Mouse (Mus musculus) forebrain, embryonic 15.5 days (tissue): ENCODE data around the gene Slc35e2. TPM values are rescaled to one million over a fixed set of nuclear protein-coding genes. Genes with fewer than 3 reads are reported as not detected.

Source experiments
- ATAC-seq: fragments of 200-750 bp; cut with Nextera tagmentation; replicated peaks from 2 replicates; pipeline ENCODE4 v1.8.0; 2017; ENCODE audit warnings: mild to moderate bottlenecking, moderate TSS enrichment, moderate library complexity
- H3K27ac ChIP-seq: fragments of 300-500 bp; sonication (generic); replicated peaks from 2 replicates; pipeline ENCODE4 v1.5.1; 2015; ENCODE audit warnings: mild to moderate bottlenecking, inconsistent platforms
- H3K27me3 ChIP-seq: fragments of 300-500 bp; sonication (generic); 2 replicates; pipeline ENCODE4 v1.6.1; 2015; ENCODE audit warnings: inconsistent platforms
- H3K36me3 ChIP-seq: fragments of 300-500 bp; sonication (generic); 2 replicates; pipeline ENCODE4 v1.6.1; 2015; ENCODE audit warnings: mild to moderate bottlenecking, inconsistent platforms
- H3K4me1 ChIP-seq: fragments of 300-500 bp; sonication (generic); 2 replicates; pipeline ENCODE4 v1.6.1; 2015; ENCODE audit warnings: inconsistent platforms
- H3K4me2 ChIP-seq: fragments of 300-500 bp; sonication (generic); replicated peaks from 2 replicates; pipeline ENCODE4 v1.6.1; 2015; ENCODE audit warnings: mild to moderate bottlenecking, inconsistent platforms
- H3K4me3 ChIP-seq: fragments of 300-500 bp; sonication (generic); 2 replicates; pipeline ENCODE4 v1.5.1; 2015; ENCODE audit warnings: mild to moderate bottlenecking, inconsistent platforms
- H3K9ac ChIP-seq: fragments of 300-500 bp; sonication (generic); replicated peaks from 2 replicates; pipeline ENCODE4 v1.6.1; 2015; ENCODE audit warnings: mild to moderate bottlenecking, inconsistent platforms
- H3K9me3 ChIP-seq: fragments of 300-500 bp; sonication (generic); 2 replicates; pipeline ENCODE4 v1.6.1; 2016; ENCODE audit warnings: inconsistent platforms
- WGBS: fragments of 180-500 bp; shearing (Covaris S2); methylation state at CpG from one replicate; pipeline ENCODE4 v1.1.7; 2015; ENCODE audit warnings: mixed read lengths; 5-methylcytosine and 5-hydroxymethylcytosine counted together
- polyA plus RNA-seq: library from polyadenylated mRNA; unstranded; fragments of >200 nt; fragmentation: Nextera tagmentation; extraction: Ambion mirVana; gene quantifications from 2 replicates; pipeline ENCODE4 v1.2.1, GENCODE M21; 2015

The Slc35e2 gene
- polyA plus RNA-seq, 1 experiment from 2014 or later: 10.9 TPM

DNA sequence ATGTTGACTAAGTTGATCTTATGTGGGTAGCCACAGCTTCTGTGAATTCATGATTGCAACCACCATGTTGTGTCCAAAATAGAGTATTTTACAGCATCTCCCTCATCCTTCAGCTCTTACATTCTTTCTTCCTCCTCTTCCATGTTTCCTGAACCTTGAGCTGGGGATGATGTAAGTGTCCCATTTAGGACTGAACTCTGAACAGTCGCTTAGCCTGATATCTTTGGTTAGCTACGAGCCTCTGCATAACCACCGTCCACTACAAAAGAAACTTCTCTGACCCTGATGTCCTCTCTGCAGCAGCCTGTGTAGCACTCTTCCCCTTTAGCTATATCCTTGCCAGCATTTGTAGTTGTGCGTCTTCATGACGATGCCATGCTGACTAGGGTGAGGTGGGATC, 44.5 kb downstream of the Slc35e2 start:
- H3K27me3 ChIP-seq: no peaks in the 10 kb centered on the region
- 95% methylated on average over 5 of the region's 5 CpGs for WGBS
- no peak overlapping the region for H3K27ac ChIP-seq
- H3K9me3 ChIP-seq: no peaks in the 10 kb centered on the region
- no peak overlapping the region for H3K9ac ChIP-seq
- no peak for ATAC-seq
- H3K4me3 ChIP-seq: no peak overlapping the region
- no peaks in the 10 kb centered on the region for H3K4me1 ChIP-seq
- no peak overlapping the region for H3K4me2 ChIP-seq
- H3K36me3 ChIP-seq: peaks cover 86% of the 10 kb centered on the region

DNA sequence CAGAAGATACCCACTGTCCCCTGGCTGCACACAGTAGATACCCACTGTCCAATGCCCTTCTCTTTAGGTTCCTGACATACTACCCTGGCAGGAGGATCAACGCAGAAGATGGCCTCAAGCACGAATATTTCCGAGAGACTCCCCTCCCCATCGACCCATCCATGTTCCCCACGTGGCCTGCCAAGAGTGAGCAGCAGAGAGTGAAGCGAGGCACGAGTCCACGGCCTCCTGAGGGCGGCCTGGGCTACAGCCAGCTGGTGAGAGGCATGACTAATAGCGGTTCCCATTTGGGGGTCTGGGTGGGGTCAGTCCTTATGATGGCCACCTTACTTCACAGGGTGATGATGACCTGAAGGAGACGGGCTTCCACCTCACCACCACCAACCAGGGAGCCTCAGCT, 48.1 kb downstream of the Slc35e2 start:
- no peak for ATAC-seq
- no peak overlapping the region for H3K9ac ChIP-seq
- no peaks in the 10 kb centered on the region for H3K9me3 ChIP-seq
- H3K27me3 ChIP-seq: peaks cover 32% of the 10 kb centered on the region
- H3K4me1 ChIP-seq: peaks cover 20% of the 10 kb centered on the region
- WGBS: 94% methylated on average over 11 of the region's 11 CpGs
- H3K36me3 ChIP-seq: peaks cover 64% of the 10 kb centered on the region
- no peak overlapping the region for H3K27ac ChIP-seq
- no peak overlapping the region for H3K4me2 ChIP-seq
- no peak overlapping the region for H3K4me3 ChIP-seq

- no peak overlapping the region for H3K4me3 ChIP-seq
- H3K4me2 ChIP-seq: no peak overlapping the region
- ATAC-seq: no peak
- WGBS: 73% methylated on average over 15 of the region's 15 CpGs
- H3K27me3 ChIP-seq: peaks cover 52% of the 10 kb centered on the region
- H3K27ac ChIP-seq: no peak overlapping the region
- H3K36me3 ChIP-seq: peaks cover 60% of the 10 kb centered on the region
- H3K9me3 ChIP-seq: no peaks in the 10 kb centered on the region
- no peak overlapping the region for H3K9ac ChIP-seq
- peaks cover 28% of the 10 kb centered on the region for H3K4me1 ChIP-seq
These were observed 50.5 kb downstream of the Slc35e2 start for GRCm38 (mm10) chr4:155651553-155652269.

DNA sequence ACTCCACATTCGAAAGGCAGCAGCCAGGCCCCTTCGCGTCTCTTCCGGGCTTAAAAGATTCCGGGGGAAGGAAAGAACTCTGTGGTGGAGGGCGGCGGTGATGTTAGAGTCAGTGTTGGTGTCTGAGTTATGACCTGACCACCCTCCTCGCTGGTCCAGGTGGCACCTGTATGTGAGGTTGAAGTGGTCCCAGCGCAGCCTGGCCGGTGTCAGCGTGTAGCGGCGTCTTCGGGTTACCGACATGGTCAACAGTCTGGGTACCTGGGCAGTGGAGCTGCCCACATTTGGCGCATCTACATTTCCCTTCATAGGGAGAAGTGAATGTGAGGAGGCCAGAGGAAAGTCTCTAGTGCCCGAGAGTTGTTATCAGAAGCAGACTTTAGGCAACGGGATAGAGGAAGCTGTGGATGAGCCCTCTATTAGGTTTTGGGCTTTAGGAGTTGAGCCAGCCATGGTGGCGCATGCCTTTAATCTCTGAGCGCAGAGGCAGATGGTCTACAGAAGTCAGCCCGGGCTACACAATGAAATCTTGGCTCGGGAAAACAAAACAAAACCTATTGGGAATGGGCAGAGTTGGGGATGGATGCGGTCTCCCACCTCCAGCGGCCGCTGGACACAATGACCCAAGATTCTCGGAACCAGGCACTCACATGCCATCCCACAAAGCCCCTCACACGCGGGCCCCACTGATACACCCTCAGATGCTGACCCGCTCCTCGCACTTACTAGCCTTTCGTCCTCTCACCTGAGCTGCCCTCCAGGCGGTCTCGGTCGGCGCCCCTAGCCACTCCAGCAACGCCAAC, 51.3 kb downstream of the Slc35e2 start:
- H3K27ac ChIP-seq: no peak overlapping the region
- H3K4me1 ChIP-seq: peaks cover 28% of the 10 kb centered on the region
- ATAC-seq: peak; percentile 27; the same call in 1 of the 2 replicates
- H3K4me3 ChIP-seq: peak overlapping the region; percentile 31
- peak overlapping the region; percentile 49 for H3K4me2 ChIP-seq
- 20% methylated on average over 36 of the region's 36 CpGs for WGBS
- H3K9me3 ChIP-seq: no peaks in the 10 kb centered on the region
- H3K9ac ChIP-seq: peak overlapping the region; percentile 38
- H3K36me3 ChIP-seq: peaks cover 61% of the 10 kb centered on the region
- peaks cover 52% of the 10 kb centered on the region for H3K27me3 ChIP-seq

DNA sequence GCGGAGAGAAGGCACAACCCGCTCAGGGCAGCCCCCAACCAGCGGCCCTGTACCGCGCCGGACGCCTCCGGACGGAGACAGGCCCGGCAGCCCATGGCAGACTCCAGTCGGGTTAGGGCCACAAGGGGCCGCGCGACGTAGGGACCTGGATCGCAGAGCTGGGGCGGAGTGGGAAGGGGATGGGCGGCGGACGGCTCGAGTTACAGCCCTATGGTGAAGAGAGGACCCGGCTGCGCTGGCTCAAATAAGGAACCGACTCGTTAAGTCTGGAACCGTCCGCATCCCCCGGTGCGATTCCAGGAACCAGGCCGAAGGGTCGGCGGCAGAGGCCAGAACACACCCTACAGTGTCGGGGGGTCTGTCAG, 51.9 kb downstream of the Slc35e2 start, which contains the start of gene Mmp23:
Gene Mmp23 (minus strand): TSS at position 299 of the 365 bp plus-strand sequence.
- peak; percentile 38 for ATAC-seq
- WGBS: under 1% methylated on average over 33 of the region's 33 CpGs
- Histone ChIP-seq H3K27ac (no peak within 1 kb of the TSS), H3K9ac (peak within 1 kb of the TSS; percentile 38), H3K36me3 (peaks cover 55% of the 10 kb centered on the region), H3K27me3 (peaks cover 52% of the 10 kb centered on the region), H3K4me1 (peaks cover 28% of the 10 kb centered on the region), H3K4me2 (peak within 1 kb of the TSS; percentile 51), H3K4me3 (peak within 1 kb of the TSS; percentile 31), H3K9me3 (no peaks in the 10 kb centered on the region)

- Histone ChIP-seq H3K9me3 (no peaks in the 10 kb centered on the region), H3K27me3 (peaks cover 52% of the 10 kb centered on the region), H3K27ac (no peak overlapping the region), H3K4me1 (peaks cover 28% of the 10 kb centered on the region), H3K4me2 (peak overlapping the region; percentile 51), H3K4me3 (peak overlapping the region; percentile 31), H3K36me3 (peaks cover 50% of the 10 kb centered on the region), H3K9ac (peak overlapping the region; percentile 38)
- 0 out of 2 replicates have a peak, but pooled peaks have one; percentile 29 for ATAC-seq
- WGBS: 2% methylated on average over 31 of the region's 31 CpGs
These were observed 52.4 kb downstream of the Slc35e2 start for GRCm38 (mm10) chr4:155653451-155654182.

DNA sequence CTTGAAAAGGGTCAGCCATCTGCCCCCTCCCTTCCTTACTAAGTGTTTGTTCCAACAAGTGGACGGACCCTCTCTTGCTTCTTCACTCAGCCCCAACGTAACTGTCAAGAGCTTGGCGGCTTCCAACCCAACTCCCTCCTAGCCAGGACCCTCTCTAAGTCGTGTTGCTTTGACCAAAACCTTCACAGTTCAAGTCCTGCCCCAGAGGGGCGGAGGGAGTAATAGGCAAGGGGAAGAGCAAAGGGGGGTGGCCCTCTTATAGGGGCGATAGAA, 52.9 kb downstream of the Slc35e2 start:
- Histone ChIP-seq H3K27me3 (peaks cover 52% of the 10 kb centered on the region), H3K4me2 (peak overlapping the region; percentile 51), H3K9me3 (no peaks in the 10 kb centered on the region), H3K27ac (no peak overlapping the region), H3K9ac (no peak overlapping the region), H3K4me3 (peak overlapping the region; percentile 25), H3K4me1 (peaks cover 28% of the 10 kb centered on the region), H3K36me3 (peaks cover 45% of the 10 kb centered on the region)
- ATAC-seq: no peak
- 2% methylated on average over 6 of the region's 6 CpGs for WGBS

GRCm38 (mm10) chr4:155654456-155655298, 53.5 kb downstream of the Slc35e2 start:
- WGBS: 4% methylated on average over 52 of the region's 52 CpGs
- Histone ChIP-seq H3K4me2 (peak overlapping the region; percentile 51), H3K9ac (peak overlapping the region; percentile 31), H3K36me3 (peaks cover 40% of the 10 kb centered on the region), H3K4me1 (peaks cover 28% of the 10 kb centered on the region), H3K9me3 (no peaks in the 10 kb centered on the region), H3K27ac (no peak overlapping the region), H3K4me3 (peak overlapping the region; percentile 25), H3K27me3 (peaks cover 52% of the 10 kb centered on the region)
- ATAC-seq: peak; percentile 12; the same call in 1 of the 2 replicates

DNA sequence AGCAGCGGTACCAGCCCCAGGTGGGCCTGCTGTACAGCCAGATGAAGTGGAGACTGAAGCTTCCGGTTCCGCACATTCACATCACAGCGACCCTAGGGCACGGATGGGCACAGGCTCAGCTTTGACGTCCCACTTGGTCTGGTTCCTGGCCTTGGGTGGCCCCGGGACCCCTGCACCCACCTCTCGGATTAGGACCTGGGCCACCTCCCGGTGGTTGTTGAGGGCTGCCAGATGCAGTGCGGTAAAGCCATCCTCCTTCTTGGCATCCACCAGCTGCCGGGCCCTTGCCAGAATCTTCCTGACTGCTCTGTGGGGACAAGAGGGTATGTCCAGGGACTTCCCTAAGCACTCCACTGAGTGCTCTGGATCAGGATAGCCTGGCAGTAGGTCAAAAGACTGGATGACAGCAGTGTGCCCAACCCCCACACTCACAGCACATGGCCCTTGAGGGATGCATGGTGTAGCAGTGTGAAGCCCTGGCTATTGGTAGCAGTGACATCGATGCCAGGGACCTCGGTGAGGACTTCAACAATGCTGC, 55.1 kb downstream of the Slc35e2 start:
- no peak overlapping the region for H3K4me2 ChIP-seq
- H3K36me3 ChIP-seq: peaks cover 26% of the 10 kb centered on the region
- no peak overlapping the region for H3K4me3 ChIP-seq
- peaks cover 28% of the 10 kb centered on the region for H3K4me1 ChIP-seq
- H3K27me3 ChIP-seq: peaks cover 49% of the 10 kb centered on the region
- no peak for ATAC-seq
- H3K27ac ChIP-seq: no peak overlapping the region
- no peak overlapping the region for H3K9ac ChIP-seq
- WGBS: 94% methylated on average over 13 of the region's 13 CpGs
- no peaks in the 10 kb centered on the region for H3K9me3 ChIP-seq

GRCm38 (mm10) chr4:155658961-155659360, 57.7 kb downstream of the Slc35e2 start:
- no peaks in the 10 kb centered on the region for H3K9me3 ChIP-seq
- H3K4me2 ChIP-seq: no peak overlapping the region
- H3K27ac ChIP-seq: no peak overlapping the region
- WGBS: 95% methylated on average over 10 of the region's 10 CpGs
- no peak overlapping the region for H3K4me3 ChIP-seq
- peaks cover 12% of the 10 kb centered on the region for H3K4me1 ChIP-seq
- no peak overlapping the region for H3K9ac ChIP-seq
- peaks cover 24% of the 10 kb centered on the region for H3K27me3 ChIP-seq
- peaks cover 20% of the 10 kb centered on the region for H3K36me3 ChIP-seq
- no peak for ATAC-seq

- peaks cover 18% of the 10 kb centered on the region for H3K36me3 ChIP-seq
- H3K27ac ChIP-seq: no peak overlapping the region
- WGBS: 88% methylated on average over 12 of the region's 12 CpGs
- H3K9ac ChIP-seq: no peak overlapping the region
- no peak for ATAC-seq
- no peak overlapping the region for H3K4me2 ChIP-seq
- no peaks in the 10 kb centered on the region for H3K9me3 ChIP-seq
- peaks cover 7% of the 10 kb centered on the region for H3K27me3 ChIP-seq
- no peaks in the 10 kb centered on the region for H3K4me1 ChIP-seq
- no peak overlapping the region for H3K4me3 ChIP-seq
These were observed 59.4 kb downstream of the Slc35e2 start for GRCm38 (mm10) chr4:155660641-155661040.
